23 mouse cellular contexts compared by ENCODE assay signal in the genomic region with DNA sequence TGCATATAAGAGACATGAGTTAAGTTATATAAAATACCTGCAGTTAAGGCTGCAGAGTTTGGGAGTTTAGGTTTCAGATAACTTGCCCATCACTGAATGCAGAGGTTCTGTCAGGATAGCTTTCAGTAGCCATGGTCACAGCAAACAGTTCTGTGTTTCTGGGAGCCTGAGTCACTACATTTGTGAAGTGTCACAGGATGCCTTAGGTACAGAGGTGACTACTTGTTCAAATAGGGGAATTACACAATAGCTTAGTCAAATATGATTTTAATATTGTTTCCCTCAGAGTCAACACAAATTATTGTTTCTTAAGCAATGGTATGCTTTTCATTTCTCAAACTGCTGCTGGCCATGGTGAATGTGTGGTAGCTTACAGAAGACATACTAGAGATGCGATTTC. TPM values are rescaled to one million over a fixed set of nuclear protein-coding genes. Genes with fewer than 3 reads are reported as not detected.
DNase-seq lines count a peak whose midpoint lies in the region; ATAC-seq and TF ChIP-seq lines count a peak whose summit lies in the region.
"Had no signal": no experiment of that assay in that cellular context is flagged by ENCODE, and none has a peak within 500 bp of the region (broad histone marks: within the 10 kb centered on the region; RNA-seq: fewer than 3 reads in every experiment).

No protein-coding gene starts in this region.

- no peak overlapping the region for H3K4me2 ChIP-seq in liver, embryonic 12.5 days
- H3K4me2 ChIP-seq in liver, embryonic 16.5 days (ENCODE audit: low read depth, low read length) = no peak overlapping the region
- no peak overlapping the region for H3K4me2 ChIP-seq in liver, embryonic 11.5 days
- H3K4me2 ChIP-seq: embryonic facial prominence, embryonic 12.5 days; forebrain, embryonic 13.5 days; forebrain, embryonic 15.5 days had no signal

- H3K9me3 ChIP-seq in liver, embryonic 12.5 days (replicated peaks) = 0 out of 2 replicates have a peak, but pooled peaks cover 4% of the 10 kb centered on the region
- no peaks in the 10 kb centered on the region for H3K9me3 ChIP-seq in liver, embryonic 16.5 days (replicated peaks; ENCODE audit: control insufficient read depth, low read length)
- no peaks in the 10 kb centered on the region for H3K9me3 ChIP-seq in liver, embryonic 11.5 days (ENCODE audit: control insufficient read depth, low read length)
- H3K9me3 ChIP-seq: embryonic facial prominence, embryonic 10.5 days; embryonic facial prominence, embryonic 12.5 days; forebrain, embryonic 13.5 days; forebrain, embryonic 15.5 days had no signal

- TF ChIP-seq POLR2A in liver, adult 2 months (IDR thresholded peaks at IDR 0.05; ENCODE audit: extremely low read depth, insufficient read depth, low read length) = no peak

- no peak overlapping the region for H3K4me3 ChIP-seq in liver, adult 2 months (ENCODE audit: insufficient read depth, low read depth, low read length)
- H3K4me3 ChIP-seq in liver, embryonic 12.5 days = no peak overlapping the region
- no peak overlapping the region for H3K4me3 ChIP-seq in liver, embryonic 16.5 days (ENCODE audit: low read depth, low read length)
- H3K4me3 ChIP-seq in liver, embryonic 11.5 days (ENCODE audit: low read depth, low read length) = no peak overlapping the region
- H3K4me3 ChIP-seq: embryonic facial prominence, embryonic 10.5 days; embryonic facial prominence, embryonic 12.5 days; forebrain, embryonic 13.5 days; forebrain, embryonic 15.5 days had no signal

- H3K9ac ChIP-seq in liver, adult 2 months (ENCODE audit: low read depth, low read length) = no peak overlapping the region
- no peak overlapping the region for H3K9ac ChIP-seq in liver, embryonic 12.5 days
- H3K9ac ChIP-seq in liver, embryonic 16.5 days (ENCODE audit: low read depth, low read length) = no peak overlapping the region
- H3K9ac ChIP-seq in liver, embryonic 11.5 days (ENCODE audit: low read depth, low read length) = no peak overlapping the region
- H3K9ac ChIP-seq: embryonic facial prominence, embryonic 12.5 days; forebrain, embryonic 13.5 days; forebrain, embryonic 15.5 days had no signal

- H3K4me1 ChIP-seq in liver, adult 2 months (ENCODE audit: control insufficient read depth, insufficient read depth, low read length) = peaks cover 21% of the 10 kb centered on the region
- no peaks in the 10 kb centered on the region for H3K4me1 ChIP-seq in liver, embryonic 12.5 days
- no peaks in the 10 kb centered on the region; the same call in 1 of the 2 replicates for H3K4me1 ChIP-seq in liver, embryonic 16.5 days (ENCODE audit: control insufficient read depth, low read depth, low read length)
- no peaks in the 10 kb centered on the region for H3K4me1 ChIP-seq in liver, embryonic 11.5 days (replicated peaks; ENCODE audit: control insufficient read depth, insufficient read depth, low read length)
- H3K4me1 ChIP-seq: embryonic facial prominence, embryonic 10.5 days; embryonic facial prominence, embryonic 12.5 days; forebrain, embryonic 13.5 days; forebrain, embryonic 15.5 days had no signal

- WGBS in liver, adult 2 months = 43% methylated on average over 1 of the region's 1 CpGs
- WGBS in liver, embryonic 12.5 days (ENCODE audit: insufficient replicate concordance) = 68% methylated on average over 1 of the region's 1 CpGs
- WGBS in liver, embryonic 16.5 days (ENCODE audit: insufficient replicate concordance) = 71% methylated on average over 1 of the region's 1 CpGs
- WGBS in liver, embryonic 11.5 days = 77% methylated on average over 1 of the region's 1 CpGs

- DNase-seq in liver, adult 2 months (ENCODE audit: extremely low read depth, low read depth, low spot score) = peak; percentile 81
- DNase-seq in liver, embryonic 11.5 days (ENCODE audit: low spot score) = no peak
- peak; percentile 14 for DNase-seq in lung, postnatal 36 days
- DNase-seq in lung, postnatal 14 days = no peak
- DNase-seq in thymus, postnatal 14 days = no peak
- DNase-seq: adrenal gland, adult 2 months; adrenal gland, postnatal 10 days; adrenal gland, postnatal 25 days; B cell, adult 2 months; cerebellum, adult 11 months; cerebellum, adult 18-20 months; cerebellum, adult 8-10 months; cerebellum, adult 9-11 months; cerebellum, postnatal 25 days had no signal

- no peaks in the 10 kb centered on the region for H3K27me3 ChIP-seq in liver, adult 2 months (ENCODE audit: control insufficient read depth, insufficient read depth, low read length)
- no peaks in the 10 kb centered on the region for H3K27me3 ChIP-seq in liver, embryonic 12.5 days (replicated peaks)
- H3K27me3 ChIP-seq in liver, embryonic 16.5 days (ENCODE audit: control insufficient read depth, insufficient read depth, low read depth, low read length) = no peaks in the 10 kb centered on the region
- no peaks in the 10 kb centered on the region for H3K27me3 ChIP-seq in liver, embryonic 11.5 days (replicated peaks; ENCODE audit: control insufficient read depth, insufficient read depth, low read length)
- H3K27me3 ChIP-seq: embryonic facial prominence, embryonic 12.5 days; forebrain, embryonic 13.5 days; forebrain, embryonic 15.5 days had no signal

- no peaks in the 10 kb centered on the region for H3K36me3 ChIP-seq in liver, adult 2 months (ENCODE audit: control insufficient read depth, insufficient read depth, low read length)
- H3K36me3 ChIP-seq in liver, embryonic 12.5 days = no peaks in the 10 kb centered on the region
- no peaks in the 10 kb centered on the region for H3K36me3 ChIP-seq in liver, embryonic 16.5 days (ENCODE audit: control insufficient read depth, insufficient read depth)
- no peaks in the 10 kb centered on the region for H3K36me3 ChIP-seq in liver, embryonic 11.5 days (ENCODE audit: control insufficient read depth, insufficient read depth, low read length)
- H3K36me3 ChIP-seq: embryonic facial prominence, embryonic 10.5 days; embryonic facial prominence, embryonic 12.5 days; forebrain, embryonic 15.5 days had no signal

- peaks cover 3% of the 10 kb centered on the region; the same call in 1 of the 2 replicates for H3K79me2 ChIP-seq in liver, adult 2 months (ENCODE audit: control insufficient read depth, insufficient read depth, low read length)

- no peak for TF ChIP-seq CTCF in liver, adult 2 months (IDR thresholded peaks at IDR 0.05; ENCODE audit: low read depth, low read length)

- peak overlapping the region; percentile 50 for H3K27ac ChIP-seq in liver, adult 2 months (replicated peaks; ENCODE audit: insufficient read depth, low read depth, low read length)
- H3K27ac ChIP-seq in liver, embryonic 12.5 days = no peak overlapping the region
- H3K27ac ChIP-seq in liver, embryonic 16.5 days (ENCODE audit: low read length) = peak overlapping the region; percentile 10; the same call in 1 of the 2 replicates
- no peak overlapping the region for H3K27ac ChIP-seq in liver, embryonic 11.5 days (ENCODE audit: low read depth, low read length)
- H3K27ac ChIP-seq: embryonic facial prominence, embryonic 10.5 days; embryonic facial prominence, embryonic 12.5 days; forebrain, embryonic 13.5 days; forebrain, embryonic 15.5 days had no signal

- no peak for ATAC-seq in liver, embryonic 12.5 days
- peak; percentile 53; the same call in 1 of the 2 replicates for ATAC-seq in liver, embryonic 16.5 days (ENCODE audit: low read depth)
- ATAC-seq in liver, embryonic 11.5 days (replicated peaks; ENCODE audit: low FRiP score) = no peak
- ATAC-seq: CD4-positive, CD25-positive, alpha-beta regulatory T cell, adult 4 months; forebrain, embryonic 13.5 days; forebrain, embryonic 15.5 days had no signal

RNA-seq across cellular contexts. Expression of a gene that starts 7.9 kb away (rescaled TPM):
- 567 and 594 TPM in 2 replicates for total RNA-seq in liver, adult 2 months (2014; rRNA removed)
- 121 and 139 TPM in 2 replicates for polyA plus RNA-seq in liver, adult 2 months (2012; rRNA removed)
- 14.2 and 16.0 TPM in 2 replicates for polyA plus RNA-seq in liver, embryonic 12.5 days (2016; fragmentation: Nextera tagmentation; extraction: Ambion mirVana)
- polyA plus RNA-seq in liver, embryonic 16.5 days (2015; fragmentation: Nextera tagmentation; extraction: Ambion mirVana) = 69.0 and 72.4 TPM in 2 replicates
- 10.0 and 10.5 TPM in 2 replicates for polyA plus RNA-seq in liver, embryonic 11.5 days (2014; fragmentation: Nextera tagmentation; extraction: Ambion mirVana)
- total RNA-seq: adrenal gland, postnatal 25 days; MEL had no signal
- polyA plus RNA-seq: embryonic facial prominence, embryonic 14.5 days had no signal

RNA-seq across cellular contexts. Expression of a gene that starts 32.2 kb away (rescaled TPM):
- total RNA-seq in liver, adult 2 months (2014; rRNA removed) = 471 and 592 TPM in 2 replicates
- 124 and 129 TPM in 2 replicates for polyA plus RNA-seq in liver, adult 2 months (2012; rRNA removed)
- polyA plus RNA-seq in liver, embryonic 12.5 days (2016; fragmentation: Nextera tagmentation; extraction: Ambion mirVana) = 5.3 and 5.5 TPM in 2 replicates
- polyA plus RNA-seq in liver, embryonic 16.5 days (2015; fragmentation: Nextera tagmentation; extraction: Ambion mirVana) = 51.6 and 55.6 TPM in 2 replicates
- polyA plus RNA-seq in liver, embryonic 11.5 days (2014; fragmentation: Nextera tagmentation; extraction: Ambion mirVana) = 0.99 and 2.5 TPM in 2 replicates
- polyA plus RNA-seq: adrenal gland, adult 2 months had no signal

RNA-seq across cellular contexts. Expression of a gene that starts 40.2 kb away (rescaled TPM):
- 13.0 and 22.8 TPM in 2 replicates for total RNA-seq in liver, adult 2 months (2014; rRNA removed)
- polyA plus RNA-seq in liver, adult 2 months (2012; rRNA removed) = 4.9 and 6.1 TPM in 2 replicates
- 10.9 and 12.7 TPM in 2 replicates for polyA plus RNA-seq in liver, embryonic 12.5 days (2016; fragmentation: Nextera tagmentation; extraction: Ambion mirVana)
- polyA plus RNA-seq in liver, embryonic 16.5 days (2015; fragmentation: Nextera tagmentation; extraction: Ambion mirVana) = 7.9 and 8.4 TPM in 2 replicates
- 18.4 and 22.7 TPM in 2 replicates for polyA plus RNA-seq in liver, embryonic 11.5 days (2014; fragmentation: Nextera tagmentation; extraction: Ambion mirVana)

Comparison
In these comparisons a context has a peak if more than half of its experiments do, and no peak if none do; other contexts are left out.
1. DNase-seq: peak in liver, adult 2 months (single experiment) and lung, postnatal 36 days (single experiment); none in liver, embryonic 11.5 days (single experiment), lung, postnatal 14 days (single experiment) and thymus, postnatal 14 days (single experiment).
2. H3K27ac ChIP-seq: peak in liver, adult 2 months (single experiment) and liver, embryonic 16.5 days (single experiment); none in liver, embryonic 12.5 days (single experiment) and liver, embryonic 11.5 days (single experiment).